Mouse (Mus musculus): ENCODE results near the gene Bcl11a. TPM values are rescaled to one million over a fixed set of nuclear protein-coding genes. Genes with fewer than 3 reads are reported as not detected.

Bcl11a gene
- total and polyA plus RNA-seq, 2 experiments from 2014 or later = 32.3 to 73.5 TPM

DNA sequence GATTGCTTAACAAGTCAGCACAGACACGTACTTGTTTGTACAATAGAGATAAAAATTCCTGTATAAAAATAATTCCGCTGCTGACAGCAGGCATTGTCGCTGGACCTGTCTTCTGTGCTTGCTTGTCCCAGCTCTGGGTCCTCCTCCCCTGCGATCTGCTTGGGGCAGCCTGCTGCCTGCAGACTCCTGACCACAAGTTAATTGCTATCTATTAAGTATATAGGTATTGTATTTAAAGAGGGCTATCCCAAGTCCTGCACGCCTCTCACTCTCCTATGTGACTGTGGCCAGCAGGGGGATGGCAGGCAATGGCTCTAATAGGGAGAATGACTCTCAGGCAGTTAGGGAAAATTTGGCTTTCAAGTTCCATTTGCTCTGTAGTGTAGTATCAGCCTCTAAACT is 16.2 kb downstream of the Bcl11a start:
- Histone ChIP-seq H3K4me3 (ENCODE audit: low read length) (no peak overlapping the region), H3K27me3 (ENCODE audit: insufficient read depth, low read length) (no peaks in the 10 kb centered on the region), H3K27ac (peak overlapping the region; percentile 7; the same call in 1 of the 2 replicates), H3K36me3 (ENCODE audit: insufficient read depth, low read length) (no peaks in the 10 kb centered on the region), H3K9me3 (ENCODE audit: low read length) (no peaks in the 10 kb centered on the region), H3K9ac (replicated peaks; ENCODE audit: low read length) (no peak overlapping the region), H3K4me2 (ENCODE audit: low read depth, low read length) (no peak overlapping the region), H3K4me1 (ENCODE audit: insufficient read depth, low read length) (no peaks in the 10 kb centered on the region)
- DNase-seq (ENCODE audit: low spot score) = no peak
- 50% methylated on average over 5 of the region's 5 CpGs for WGBS
- ATAC-seq = 0 out of 2 replicates have a peak, but pooled peaks have one; percentile 25
- TF ChIP-seq CTCF (IDR thresholded peaks at IDR 0.05; ENCODE audit: low read depth) = peak; percentile 62

DNA sequence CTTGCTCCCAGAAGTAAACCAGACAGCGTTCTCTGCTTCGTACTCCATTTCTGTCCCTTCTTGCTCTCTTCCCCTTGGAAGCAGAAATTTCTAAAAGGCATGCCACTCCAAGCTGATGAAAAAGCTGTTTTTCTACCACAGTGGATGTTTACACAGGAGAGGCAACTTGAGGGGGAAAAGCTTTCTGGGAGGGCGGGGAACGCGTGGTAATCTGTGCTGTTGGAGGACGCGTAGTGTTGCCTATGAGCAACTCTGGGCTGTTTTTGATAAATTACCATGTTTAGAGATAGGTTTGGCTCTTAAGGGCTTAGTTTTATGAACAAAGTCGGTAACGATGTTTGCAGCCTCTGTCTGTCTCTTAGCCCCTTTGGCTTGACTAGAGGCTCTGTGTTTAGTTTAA is 17.4 kb downstream of the Bcl11a start:
- Histone ChIP-seq H3K9me3 (ENCODE audit: low read length) (no peaks in the 10 kb centered on the region), H3K4me2 (ENCODE audit: low read depth, low read length) (peak overlapping the region; percentile 25), H3K4me3 (ENCODE audit: low read length) (no peak overlapping the region), H3K9ac (replicated peaks; ENCODE audit: low read length) (no peak overlapping the region; the same call in 1 of the 2 replicates), H3K36me3 (ENCODE audit: insufficient read depth, low read length) (no peaks in the 10 kb centered on the region), H3K4me1 (ENCODE audit: insufficient read depth, low read length) (peaks cover 6% of the 10 kb centered on the region; the same call in 1 of the 2 replicates), H3K27ac (peak overlapping the region; percentile 38; the same call in 1 of the 2 replicates), H3K27me3 (ENCODE audit: insufficient read depth, low read length) (no peaks in the 10 kb centered on the region)
- no peak for DNase-seq (ENCODE audit: low spot score)
- no peak for TF ChIP-seq CTCF (IDR thresholded peaks at IDR 0.05; ENCODE audit: low read depth)
- 33% methylated on average over 9 of the region's 9 CpGs for WGBS
- no peak for ATAC-seq

DNA sequence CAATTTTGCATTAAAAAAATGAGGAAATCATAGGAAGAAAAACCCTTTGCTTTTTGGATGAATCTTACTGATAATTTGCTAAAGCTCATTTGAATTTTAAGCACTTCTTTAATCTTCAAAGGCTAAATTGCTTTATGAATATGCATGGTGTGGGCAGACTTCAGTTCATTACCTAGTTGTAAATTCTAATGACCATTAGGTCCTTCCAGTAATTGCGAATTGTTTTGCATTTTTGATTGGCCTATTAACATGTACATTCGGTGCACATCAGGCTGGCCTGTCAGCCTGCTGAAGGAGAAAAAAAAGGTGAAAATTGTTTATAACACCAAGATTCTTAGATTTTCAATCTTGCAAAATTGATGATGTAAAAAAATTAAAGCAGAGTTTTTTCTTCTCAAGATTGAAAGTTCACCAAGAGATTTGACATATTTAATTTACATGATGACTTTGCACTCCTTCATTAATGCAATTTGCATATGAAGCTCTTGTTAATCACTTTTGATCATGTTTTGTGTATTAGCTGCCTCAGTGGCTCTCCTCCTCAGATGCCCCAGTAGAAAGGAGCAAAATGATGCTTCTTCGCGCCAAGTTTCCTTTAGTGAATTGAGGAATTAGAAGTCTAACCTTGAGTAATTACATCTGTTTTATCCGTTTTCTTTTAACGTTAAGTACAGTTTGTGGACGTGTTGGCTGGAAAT is 17.9 kb downstream of the Bcl11a start:
- no peaks in the 10 kb centered on the region for H3K36me3 ChIP-seq (ENCODE audit: insufficient read depth, low read length)
- no peaks in the 10 kb centered on the region for H3K27me3 ChIP-seq (ENCODE audit: insufficient read depth, low read length)
- 60% methylated on average over 7 of the region's 7 CpGs for WGBS
- peak overlapping the region; percentile 25 for H3K4me2 ChIP-seq (ENCODE audit: low read depth, low read length)
- H3K4me3 ChIP-seq (ENCODE audit: low read length) = no peak overlapping the region
- peak overlapping the region; percentile 49; the same call in 1 of the 2 replicates for H3K27ac ChIP-seq
- DNase-seq (ENCODE audit: low spot score) = no peak
- ATAC-seq = no peak
- H3K4me1 ChIP-seq (ENCODE audit: insufficient read depth, low read length) = peaks cover 6% of the 10 kb centered on the region
- H3K9me3 ChIP-seq (ENCODE audit: low read length) = no peaks in the 10 kb centered on the region
- no peak overlapping the region; the same call in 1 of the 2 replicates for H3K9ac ChIP-seq (replicated peaks; ENCODE audit: low read length)
- no peak for TF ChIP-seq CTCF (IDR thresholded peaks at IDR 0.05; ENCODE audit: low read depth)

DNA sequence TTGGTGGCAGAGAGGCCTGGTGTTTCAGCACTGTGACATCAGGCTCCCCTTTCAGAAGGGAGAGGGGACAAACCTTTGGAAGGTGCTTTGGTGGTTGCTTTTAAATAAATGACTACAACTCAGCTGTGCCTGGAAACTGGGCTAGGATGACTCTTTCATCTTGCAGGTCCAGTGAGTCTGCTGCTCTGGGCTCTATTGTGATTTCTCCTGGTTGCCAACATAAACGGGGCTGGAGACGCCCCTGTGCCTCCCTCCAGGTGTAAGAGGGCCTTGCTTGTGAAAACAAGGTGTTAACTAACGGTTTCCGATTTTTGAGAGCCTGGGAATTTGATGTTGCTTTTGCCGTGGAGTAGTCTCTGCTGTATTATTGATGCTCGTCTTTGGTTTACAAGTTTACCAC is 18.6 kb downstream of the Bcl11a start:
- no peak overlapping the region for H3K4me3 ChIP-seq (ENCODE audit: low read length)
- no peak overlapping the region for H3K4me2 ChIP-seq (ENCODE audit: low read depth, low read length)
- ATAC-seq = no peak
- H3K4me1 ChIP-seq (ENCODE audit: insufficient read depth, low read length) = peaks cover 6% of the 10 kb centered on the region
- H3K9ac ChIP-seq (replicated peaks; ENCODE audit: low read length) = no peak overlapping the region; the same call in 1 of the 2 replicates
- no peak for DNase-seq (ENCODE audit: low spot score)
- H3K9me3 ChIP-seq (ENCODE audit: low read length) = no peaks in the 10 kb centered on the region
- H3K27me3 ChIP-seq (ENCODE audit: insufficient read depth, low read length) = no peaks in the 10 kb centered on the region
- 49% methylated on average over 6 of the region's 6 CpGs for WGBS
- no peaks in the 10 kb centered on the region for H3K36me3 ChIP-seq (ENCODE audit: insufficient read depth, low read length)
- peak overlapping the region; percentile 49; the same call in 1 of the 2 replicates for H3K27ac ChIP-seq
- no peak for TF ChIP-seq CTCF (IDR thresholded peaks at IDR 0.05; ENCODE audit: low read depth)

DNA sequence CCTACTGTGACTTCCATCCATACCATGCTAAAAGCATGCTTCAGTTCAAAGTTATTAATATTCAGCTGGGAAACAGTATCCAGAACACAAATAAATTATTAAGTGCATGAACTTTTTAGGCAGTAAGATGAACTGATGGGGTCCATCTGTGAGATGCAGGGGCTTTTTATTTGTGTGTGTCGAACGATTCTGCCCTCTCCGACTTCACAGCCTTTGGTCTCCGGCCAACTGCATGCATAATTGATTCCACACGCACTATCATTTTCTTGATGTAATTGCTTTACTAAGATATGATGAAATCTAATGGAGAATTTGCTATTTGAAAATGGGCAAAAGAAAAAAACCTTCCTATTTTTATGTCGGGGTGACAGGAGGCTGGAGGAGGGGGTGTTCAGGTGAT is 19.2 kb downstream of the Bcl11a start:
- no peak for ATAC-seq
- Histone ChIP-seq H3K9ac (replicated peaks; ENCODE audit: low read length) (no peak overlapping the region), H3K36me3 (ENCODE audit: insufficient read depth, low read length) (no peaks in the 10 kb centered on the region), H3K4me3 (ENCODE audit: low read length) (no peak overlapping the region), H3K27me3 (ENCODE audit: insufficient read depth, low read length) (no peaks in the 10 kb centered on the region), H3K4me2 (ENCODE audit: low read depth, low read length) (peak overlapping the region; percentile 31; the same call in 1 of the 2 replicates), H3K9me3 (ENCODE audit: low read length) (no peaks in the 10 kb centered on the region), H3K4me1 (ENCODE audit: insufficient read depth, low read length) (peaks cover 6% of the 10 kb centered on the region), H3K27ac (no peak overlapping the region)
- 17% methylated on average over 6 of the region's 6 CpGs for whole genome bisulfite sequencing
- no peak for DNase-seq (ENCODE audit: low spot score)
- no peak for TF ChIP-seq CTCF (IDR thresholded peaks at IDR 0.05; ENCODE audit: low read depth)

DNA sequence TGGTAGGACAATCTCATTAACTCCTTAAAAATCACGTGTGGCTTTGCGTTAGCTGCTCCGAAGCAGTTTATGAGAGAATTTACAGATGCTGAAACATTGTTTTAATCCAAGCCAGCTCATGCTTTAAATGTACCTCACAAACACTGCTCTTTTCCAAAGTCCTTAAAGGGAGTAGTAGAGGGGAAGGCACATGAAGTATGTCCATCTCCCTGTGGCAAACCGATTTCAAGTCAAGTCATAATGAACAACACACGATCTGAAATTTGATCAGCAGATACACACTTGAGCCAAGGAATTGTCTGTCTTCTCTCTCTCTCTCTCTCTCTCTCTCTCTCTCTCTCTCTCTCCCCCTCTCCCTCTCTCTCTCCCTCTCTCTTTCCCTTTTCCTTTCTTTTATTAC is 20.2 kb downstream of the Bcl11a start:
- no peak overlapping the region for H3K9ac ChIP-seq (replicated peaks; ENCODE audit: low read length)
- H3K27me3 ChIP-seq (ENCODE audit: insufficient read depth, low read length) = no peaks in the 10 kb centered on the region
- no peak overlapping the region for H3K4me2 ChIP-seq (ENCODE audit: low read depth, low read length)
- no peaks in the 10 kb centered on the region for H3K9me3 ChIP-seq (ENCODE audit: low read length)
- DNase-seq (ENCODE audit: low spot score) (no peak), ATAC-seq (no peak)
- no peaks in the 10 kb centered on the region for H3K36me3 ChIP-seq (ENCODE audit: insufficient read depth, low read length)
- peaks cover 6% of the 10 kb centered on the region for H3K4me1 ChIP-seq (ENCODE audit: insufficient read depth, low read length)
- H3K4me3 ChIP-seq (ENCODE audit: low read length) = no peak overlapping the region
- no peak overlapping the region for H3K27ac ChIP-seq
- WGBS = 42% methylated on average over 5 of the region's 5 CpGs
- no peak for TF ChIP-seq CTCF (IDR thresholded peaks at IDR 0.05; ENCODE audit: low read depth)

DNA sequence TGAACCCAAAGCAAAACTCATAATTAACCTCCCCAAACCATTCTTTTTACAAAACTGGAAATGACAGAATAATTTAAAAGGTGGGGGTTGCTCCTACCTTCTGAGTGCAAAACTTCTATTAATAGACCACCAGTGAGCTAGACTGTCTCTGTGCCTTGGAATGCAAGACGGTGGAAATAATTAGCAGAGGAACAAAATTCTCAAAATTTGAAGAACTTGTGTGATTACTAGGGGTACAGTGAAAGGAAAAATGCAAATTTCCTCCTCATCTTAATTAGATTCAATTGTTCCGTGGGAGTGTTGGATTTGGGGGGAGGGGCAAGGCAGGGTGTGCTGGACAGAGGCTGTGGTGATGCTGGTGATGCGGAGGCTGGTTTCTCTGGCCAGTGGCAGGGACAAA is 20.8 kb downstream of the Bcl11a start:
- no peak for DNase-seq (ENCODE audit: low spot score)
- H3K27me3 ChIP-seq (ENCODE audit: insufficient read depth, low read length) = no peaks in the 10 kb centered on the region
- no peak overlapping the region for H3K27ac ChIP-seq
- no peaks in the 10 kb centered on the region for H3K9me3 ChIP-seq (ENCODE audit: low read length)
- no peak for ATAC-seq
- H3K4me3 ChIP-seq (ENCODE audit: low read length) = no peak overlapping the region
- no peak overlapping the region for H3K4me2 ChIP-seq (ENCODE audit: low read depth, low read length)
- H3K9ac ChIP-seq (replicated peaks; ENCODE audit: low read length) = no peak overlapping the region
- no peaks in the 10 kb centered on the region for H3K36me3 ChIP-seq (ENCODE audit: insufficient read depth, low read length)
- peaks cover 6% of the 10 kb centered on the region for H3K4me1 ChIP-seq (ENCODE audit: insufficient read depth, low read length)
- 34% methylated on average over 3 of the region's 3 CpGs for WGBS
- TF ChIP-seq CTCF (IDR thresholded peaks at IDR 0.05; ENCODE audit: low read depth) = no peak
